Mouse (Mus musculus): ENCODE data around the gene Epop.

Gene Epop

GRCm38 (mm10) chr11:97589216-97589615 is 40.3 kb downstream of the Epop start:
- DNase-seq (ENCODE audit: low spot score): no peak

DNA sequence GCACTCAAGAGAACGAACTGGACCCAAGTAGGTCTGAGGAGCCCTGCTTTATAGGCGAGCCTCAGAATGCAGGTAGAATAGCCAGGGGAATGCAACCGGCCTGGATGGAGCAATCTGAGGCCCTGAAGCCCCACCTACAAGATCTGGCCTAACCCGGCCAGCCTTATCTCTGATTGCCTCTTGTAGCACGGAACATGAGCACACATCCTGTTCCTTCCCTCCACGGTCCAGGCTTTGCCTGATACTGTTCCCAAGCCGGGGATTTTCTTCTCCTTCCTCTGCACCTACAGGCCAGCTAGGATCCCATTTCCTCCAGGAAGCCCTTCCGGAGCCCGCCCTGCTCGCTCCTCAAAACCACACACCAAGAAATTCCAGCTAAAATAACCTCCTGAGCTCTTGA is 43.6 kb downstream of the Epop start:
- DNase-seq (ENCODE audit: low spot score): no peak

DNA sequence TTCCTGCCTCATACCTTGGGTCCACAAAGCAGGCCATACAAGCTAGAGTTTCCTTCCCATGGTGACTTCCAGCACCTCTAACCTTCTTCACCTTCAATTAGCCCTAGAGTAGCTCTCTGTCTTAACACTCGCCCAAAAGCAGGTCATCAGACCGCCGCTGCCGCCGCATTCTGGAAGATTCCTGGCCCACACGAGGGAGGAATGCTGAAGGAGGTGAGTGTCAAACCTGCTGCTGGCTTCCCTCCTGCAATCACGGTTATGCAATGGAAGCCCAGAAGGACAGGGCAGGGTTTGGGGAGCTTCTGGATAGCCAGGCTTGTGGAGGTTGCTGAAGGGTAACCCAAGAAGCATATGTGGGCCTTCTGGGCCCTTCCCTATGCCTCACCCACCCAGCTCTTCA is 45.0 kb downstream of the Epop start:
- no peak for DNase-seq (ENCODE audit: low spot score)

GRCm38 (mm10) chr11:97579088-97579857 is 50.2 kb downstream of the Epop start:
- no peak for DNase-seq (ENCODE audit: low spot score)

GRCm38 (mm10) chr11:97578286-97578685 is 51.2 kb downstream of the Epop start:
- DNase-seq (ENCODE audit: low spot score): no peak

Data from urinary bladder, postnatal 25 days (tissue).